Mouse (Mus musculus) kidney, embryonic 15.5 days (tissue): ENCODE measurements around the gene Tada1. TPM values are rescaled to one million over a fixed set of nuclear protein-coding genes. Genes with fewer than 3 reads are reported as not detected.

ENCODE experiments used
- ATAC-seq: fragments of 200-750 bp; cut with Nextera tagmentation; replicated peaks from 2 replicates; pipeline ENCODE4 v1.8.0; 2017; ENCODE audit warnings: moderate TSS enrichment; ENCODE audit not compliant: low FRiP score
- H3K27ac ChIP-seq: fragments of 300-500 bp; sonication (generic); 2 replicates; pipeline ENCODE4 v1.5.1; 2015; ENCODE audit warnings: mild to moderate bottlenecking, inconsistent platforms
- H3K27me3 ChIP-seq: fragments of 300-500 bp; sonication (generic); 2 replicates; pipeline ENCODE4 v1.6.1; 2015; ENCODE audit warnings: inconsistent platforms
- H3K36me3 ChIP-seq: fragments of 300-500 bp; sonication (generic); 2 replicates; pipeline ENCODE4 v1.6.1; 2015; ENCODE audit warnings: inconsistent platforms
- H3K4me1 ChIP-seq: fragments of 300-500 bp; sonication (generic); 2 replicates; pipeline ENCODE4 v1.6.1; 2015; ENCODE audit warnings: inconsistent platforms
- H3K4me2 ChIP-seq: fragments of 300-500 bp; sonication (generic); 2 replicates; pipeline ENCODE4 v1.6.1; 2015; ENCODE audit warnings: moderate library complexity, mild to moderate bottlenecking, inconsistent platforms
- H3K4me3 ChIP-seq: fragments of 300-500 bp; sonication (generic); replicated peaks from 2 replicates; pipeline ENCODE4 v1.5.1; 2015; ENCODE audit warnings: mild to moderate bottlenecking, inconsistent platforms
- H3K9ac ChIP-seq: fragments of 300-500 bp; sonication (generic); 2 replicates; pipeline ENCODE4 v1.6.1; 2015; ENCODE audit warnings: mild to moderate bottlenecking, inconsistent platforms
- H3K9me3 ChIP-seq: fragments of 300-500 bp; sonication (generic); replicated peaks from 2 replicates; pipeline ENCODE4 v1.6.1; 2016; ENCODE audit warnings: inconsistent platforms
- WGBS: fragments of 180-500 bp; shearing (Covaris S2); methylation state at CpG from one replicate; pipeline ENCODE4 v1.1.7; 2015; ENCODE audit warnings: mixed read lengths; 5-methylcytosine and 5-hydroxymethylcytosine counted together
- polyA plus RNA-seq: library from polyadenylated mRNA; unstranded; fragments of >200 nt; fragmentation: Nextera tagmentation; extraction: Ambion mirVana; gene quantifications from 2 replicates; pipeline ENCODE4 v1.2.1, GENCODE M21; 2015

The Tada1 gene
- polyA plus RNA-seq, 1 experiment from 2014 or later, result 58.3 TPM

DNA sequence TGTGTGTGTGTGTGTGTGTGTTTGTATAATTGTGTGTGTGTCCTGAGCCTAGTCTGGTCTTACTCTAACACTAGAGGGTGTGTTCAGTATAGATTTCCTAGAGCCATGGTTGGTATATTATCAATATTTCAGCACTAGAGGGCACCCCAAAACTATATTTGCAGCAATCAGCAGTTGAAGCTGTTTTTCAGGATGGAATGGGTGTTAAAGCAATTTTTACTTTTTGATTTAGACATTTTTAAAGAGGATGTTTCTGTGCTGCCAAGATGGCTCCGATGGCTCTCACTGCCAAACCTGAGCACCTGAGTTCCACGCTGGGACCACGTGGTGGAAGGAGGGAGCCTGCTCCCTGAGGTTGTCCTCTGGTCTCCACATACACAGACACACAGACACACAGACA lies 50.2 kb downstream of the Tada1 start:
- 78% methylated on average over 3 of the region's 3 CpGs for WGBS
- Histone ChIP-seq H3K27ac (no peak overlapping the region), H3K4me2 (no peak overlapping the region), H3K36me3 (no peaks in the 10 kb centered on the region), H3K4me1 (no peaks in the 10 kb centered on the region), H3K27me3 (no peaks in the 10 kb centered on the region), H3K9ac (no peak overlapping the region), H3K9me3 (no peaks in the 10 kb centered on the region), H3K4me3 (no peak overlapping the region)
- ATAC-seq, result no peak

DNA sequence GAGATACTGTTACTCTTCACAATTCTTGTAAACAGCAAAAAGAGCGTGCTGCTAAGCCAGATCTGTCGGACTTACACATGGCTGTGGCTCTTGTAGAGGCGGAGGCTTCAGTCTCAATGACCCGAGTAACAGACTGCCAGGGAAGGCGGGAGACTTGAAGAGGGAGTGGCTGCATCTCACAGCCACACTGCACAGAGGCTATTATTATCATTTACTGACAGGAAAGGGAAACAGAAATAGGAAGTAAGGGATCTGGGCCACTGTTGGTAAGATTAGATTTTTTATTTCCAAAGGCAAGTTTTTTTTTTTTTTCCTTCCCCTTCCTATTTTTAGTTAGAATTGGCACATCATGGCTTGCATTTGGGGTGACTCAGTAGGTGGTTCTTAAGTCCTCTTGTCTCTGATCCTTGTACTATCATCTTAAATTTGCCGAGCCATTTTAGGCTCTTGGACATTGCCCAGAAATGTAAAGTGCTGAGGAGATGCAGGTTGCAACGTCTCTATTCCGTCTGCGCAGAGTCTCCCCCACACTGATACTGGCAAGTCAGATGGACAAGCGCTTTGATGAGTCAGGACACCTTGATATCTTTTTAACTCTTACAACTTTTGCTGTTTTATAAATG lies 51.0 kb downstream of the Tada1 start:
- WGBS, result 47% methylated on average over 10 of the region's 10 CpGs
- Histone ChIP-seq H3K27ac (no peak overlapping the region), H3K4me3 (0 out of 2 replicates have a peak overlapping the region, but pooled peaks have one; percentile 6), H3K27me3 (no peaks in the 10 kb centered on the region), H3K4me2 (peak overlapping the region; percentile 38), H3K4me1 (no peaks in the 10 kb centered on the region), H3K36me3 (no peaks in the 10 kb centered on the region), H3K9me3 (no peaks in the 10 kb centered on the region), H3K9ac (no peak overlapping the region)
- peak; percentile 46; the same call in 1 of the 2 replicates for ATAC-seq

DNA sequence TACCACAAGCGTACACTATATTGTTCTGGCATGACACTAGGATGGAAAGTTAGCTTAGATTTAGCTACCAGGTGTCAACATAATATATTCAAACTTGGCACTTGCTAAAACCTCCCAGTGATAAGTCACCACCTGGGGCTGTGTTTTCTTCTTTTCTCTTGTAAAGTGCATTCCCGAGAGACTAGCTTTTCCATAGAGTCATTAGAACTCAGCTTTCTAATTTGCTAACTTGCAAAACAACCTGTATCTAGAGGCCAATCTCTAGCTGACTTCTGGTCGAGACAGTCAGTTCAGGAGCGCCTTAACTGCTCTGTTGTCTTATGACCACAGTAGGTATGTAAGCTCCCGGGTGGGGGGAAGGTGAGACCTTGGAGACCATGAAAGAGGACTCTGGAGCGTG lies 60.5 kb downstream of the Tada1 start:
- no peaks in the 10 kb centered on the region for H3K36me3 ChIP-seq
- ATAC-seq, result no peak
- H3K4me2 ChIP-seq, result no peak overlapping the region
- H3K9me3 ChIP-seq, result no peaks in the 10 kb centered on the region
- no peaks in the 10 kb centered on the region for H3K4me1 ChIP-seq
- no peak overlapping the region for H3K27ac ChIP-seq
- no peak overlapping the region for H3K9ac ChIP-seq
- 64% methylated on average over 6 of the region's 6 CpGs for WGBS
- H3K27me3 ChIP-seq, result no peaks in the 10 kb centered on the region
- no peak overlapping the region for H3K4me3 ChIP-seq

DNA sequence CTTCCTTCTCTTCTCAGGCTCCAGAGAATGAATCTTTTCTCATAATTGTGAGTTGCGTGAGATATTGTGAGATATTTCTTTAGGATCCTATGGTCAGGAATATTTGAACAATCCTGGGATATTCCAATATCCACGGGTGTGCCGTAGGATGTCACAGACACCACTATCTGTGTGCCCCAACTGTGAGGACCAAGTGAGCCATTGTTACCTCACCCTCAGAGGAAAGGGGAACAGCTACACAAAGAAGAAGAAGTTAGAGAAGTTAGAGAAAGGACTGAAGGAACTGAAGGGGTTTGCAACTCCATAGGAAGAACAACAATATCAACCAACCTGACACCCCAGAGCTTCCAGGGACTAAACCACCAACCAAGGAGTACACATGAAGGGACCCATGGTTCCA lies 63.1 kb downstream of the Tada1 start:
- Histone ChIP-seq H3K4me3 (no peak overlapping the region), H3K36me3 (no peaks in the 10 kb centered on the region), H3K9ac (no peak overlapping the region), H3K9me3 (no peaks in the 10 kb centered on the region), H3K27ac (no peak overlapping the region), H3K27me3 (no peaks in the 10 kb centered on the region), H3K4me2 (no peak overlapping the region), H3K4me1 (no peaks in the 10 kb centered on the region)
- 88% methylated on average over 3 of the region's 3 CpGs for WGBS
- ATAC-seq, result no peak

Other genes starting within 250 kb of the Tada1 start
- 0.70 and 2.4 TPM in 2 replicates for gene Gpa33, start 248.9 kb upstream of the Tada1 start, polyA plus RNA-seq
- gene Mael, start 140.3 kb upstream of the Tada1 start, polyA plus RNA-seq, result 0.19 TPM in 1 of 2 replicates, not detected in the other
- gene Ildr2, start 125.0 kb upstream of the Tada1 start, polyA plus RNA-seq, result 1.6 and 1.7 TPM in 2 replicates
- gene Pogk, start 30.8 kb downstream of the Tada1 start, polyA plus RNA-seq, result 14.7 and 14.8 TPM in 2 replicates
- gene Gm4846, start 118.5 kb downstream of the Tada1 start, polyA plus RNA-seq, result not detected in 2 replicates